ENCODE assay signal across 23 mouse cellular contexts in genomic region chr17:45240545-45240944, GRCm38 (mm10).
DNase-seq lines count a peak whose midpoint lies in the region; TF ChIP-seq lines count a peak whose summit lies in the region.
"Had no signal": no experiment of that assay in that cellular context is flagged by ENCODE, and none has a peak within 500 bp of the region (broad histone marks: within the 10 kb centered on the region; RNA-seq: fewer than 3 reads in every experiment).

No protein-coding gene starts in this region.

- no peaks in the 10 kb centered on the region for H3K79me2 ChIP-seq in myocyte (ENCODE audit: control insufficient read depth, insufficient read depth)

- no peak overlapping the region for H3K4me3 ChIP-seq in myocyte
- H3K4me3 ChIP-seq: heart, adult 2 months; heart, embryonic 15.5 days; hindbrain, embryonic 13.5 days; limb, embryonic 13.5 days; liver, embryonic 12.5 days; lung, embryonic 15.5 days; megakaryocyte, embryonic 14.5 days; neural tube, embryonic 15.5 days had no signal

- no peak overlapping the region for H3ac ChIP-seq in myocyte (ENCODE audit: control insufficient read depth, insufficient read length)

- no peak for TF ChIP-seq POLR2A in myocyte (IDR thresholded peaks at IDR 0.05; ENCODE audit: insufficient read length, low read depth)

- H3K4me2 ChIP-seq in myocyte (ENCODE audit: low read depth) = peak overlapping the region; percentile 70
- H3K4me2 ChIP-seq: heart, embryonic 15.5 days; hindbrain, embryonic 13.5 days; limb, embryonic 13.5 days; liver, embryonic 12.5 days; lung, embryonic 15.5 days; neural tube, embryonic 15.5 days had no signal

- H3K36me3 ChIP-seq in myocyte (ENCODE audit: control insufficient read depth, insufficient read depth) = no peaks in the 10 kb centered on the region
- H3K36me3 ChIP-seq: heart, embryonic 15.5 days; hindbrain, embryonic 13.5 days; limb, embryonic 13.5 days; liver, embryonic 12.5 days; lung, embryonic 15.5 days; neural tube, embryonic 15.5 days had no signal

- no peaks in the 10 kb centered on the region for H3K27me3 ChIP-seq in myocyte (ENCODE audit: control insufficient read depth, insufficient read depth, insufficient read length)
- H3K27me3 ChIP-seq: heart, embryonic 15.5 days; liver, embryonic 12.5 days; neural tube, embryonic 15.5 days; Patski had no signal

- DNase-seq in kidney, postnatal 14 days = peak; percentile 31
- DNase-seq in kidney, adult 11 months = no peak
- DNase-seq in right cerebral cortex, adult 18-20 months = peak; percentile 28
- DNase-seq in right cerebral cortex, postnatal 36 days (ENCODE audit: low spot score in 2 of 2) = no peak
- DNase-seq in adipocyte (ENCODE audit: low spot score) = peak; percentile 14
- DNase-seq in spleen, postnatal 36 days (ENCODE audit: low spot score in 2 of 2) = no peak
- no peak for DNase-seq in embryo, embryonic 10.5 days (ENCODE audit: low spot score)
- DNase-seq: adrenal gland, adult 2 months; cerebellum, adult 11-12 months; gastrocnemius, postnatal 36 days; heart, adult 2 months; heart, postnatal 36 days; kidney, adult 18-20 months; layer of hippocampus, adult 9-11 months had no signal

TF ChIP-seq in myocyte, 11 proteins besides CTCF, POLR2A, EP300 and RAD21:
- TF ChIP-seq USF1 (IDR thresholded peaks at IDR 0.05; ENCODE audit: low read depth) = no peak
- no peak for TF ChIP-seq E2F4 (IDR thresholded peaks at IDR 0.05; ENCODE audit: insufficient read depth)
- TF ChIP-seq CEBPB (IDR thresholded peaks at IDR 0.05; ENCODE audit: insufficient read depth, poor library complexity, severe bottlenecking) = no peak
- TF ChIP-seq MAX (IDR thresholded peaks at IDR 0.05; ENCODE audit: low read depth) = no peak
- TF ChIP-seq REST (IDR thresholded peaks at IDR 0.05; ENCODE audit: insufficient read depth, insufficient read length) = no peak
- no peak for TF ChIP-seq TCF12 (IDR thresholded peaks at IDR 0.05; ENCODE audit: insufficient read depth, poor library complexity, severe bottlenecking)
- TF ChIP-seq MYOD1 (IDR thresholded peaks at IDR 0.05; ENCODE audit: control insufficient read depth in 1 of 3, insufficient read length in 2 of 3, low read depth in 2 of 3) = no peak
- TF ChIP-seq MYOG (IDR thresholded peaks at IDR 0.05; ENCODE audit: control insufficient read depth in 1 of 3, insufficient read depth in 1 of 3, insufficient read length in 2 of 3, low read depth in 2 of 3) = no peak
- no peak for TF ChIP-seq SRF (IDR thresholded peaks at IDR 0.05; ENCODE audit: control insufficient read depth, insufficient read length, low read depth)
- TF ChIP-seq TCF3 (IDR thresholded peaks at IDR 0.05; ENCODE audit: insufficient read length, low read depth) = no peak

Comparison
In these comparisons a context has a peak if more than half of its experiments do, and no peak if none do; other contexts are left out.
1. DNase-seq: peak in kidney, postnatal 14 days (single experiment), right cerebral cortex, adult 18-20 months (single experiment) and adipocyte (single experiment); none in kidney, adult 11 months (single experiment), right cerebral cortex, postnatal 36 days (0 of 2), spleen, postnatal 36 days (0 of 2) and embryo, embryonic 10.5 days (single experiment).